Mouse (Mus musculus) small intestine, adult 2 months (tissue): ENCODE results near the gene Caprin1.

Source experiments
- CTCF ChIP-seq: fragments of 200-500 bp; IDR thresholded peaks from 2 replicates; pipeline ENCODE4 v1.5.1; 2012; ENCODE audit warnings: low read depth, mild to moderate bottlenecking, control low read depth, inconsistent platforms, low read length, moderate library complexity, mixed read lengths; ENCODE audit not compliant: insufficient replicate concordance, insufficient read length; ENCODE audit errors: extremely low read depth
- POLR2A ChIP-seq: fragments of 200-500 bp; IDR thresholded peaks from 2 replicates; pipeline ENCODE4 v1.6.1; 2012; ENCODE audit warnings: low read depth, mild to moderate bottlenecking, control low read depth, inconsistent platforms, low read length, moderate library complexity

DNA sequence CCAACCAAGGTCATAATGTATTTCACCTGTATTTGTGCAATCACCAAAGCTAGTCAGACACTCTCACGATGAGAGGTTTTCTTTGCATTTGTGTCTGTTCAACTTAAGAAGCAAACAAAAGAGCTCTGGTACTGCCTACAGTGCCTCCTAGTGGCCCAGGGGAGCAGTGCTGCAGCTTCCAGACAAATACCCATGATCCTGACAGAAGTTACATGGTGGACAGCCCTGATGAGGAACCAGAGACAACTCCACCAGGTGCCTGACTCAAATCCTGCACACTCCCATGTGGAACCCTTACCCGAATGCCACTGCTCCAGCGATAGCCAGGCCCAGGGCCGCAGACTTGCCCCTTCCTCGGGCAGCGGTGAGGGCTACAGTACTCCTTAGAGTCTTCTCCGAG, 53.5 kb downstream of the Caprin1 start:
- TF ChIP-seq CTCF: peak; percentile 83; the same call in 1 of the 2 replicates
- TF ChIP-seq POLR2A: no peak
